Mouse (Mus musculus) stomach, embryonic 15.5 days (tissue): ENCODE results near the gene Egf. TPM values are rescaled to one million over a fixed set of nuclear protein-coding genes. Genes with fewer than 3 reads are reported as not detected.

Experiments used
- ATAC-seq: fragments of 200-750 bp; cut with Nextera tagmentation; 2 replicates; pipeline ENCODE4 v1.8.0; 2017; ENCODE audit warnings: low read depth, moderate number of reproducible peaks, moderate TSS enrichment; ENCODE audit not compliant: insufficient read depth, low FRiP score
- H3K27ac ChIP-seq: fragments of 300-500 bp; sonication (generic); 2 replicates; pipeline ENCODE4 v1.5.1; 2015; ENCODE audit warnings: mild to moderate bottlenecking, inconsistent platforms
- H3K27me3 ChIP-seq: fragments of 300-500 bp; sonication (generic); replicated peaks from 2 replicates; pipeline ENCODE4 v1.6.1; 2015; ENCODE audit warnings: inconsistent platforms
- H3K36me3 ChIP-seq: fragments of 300-500 bp; sonication (generic); 2 replicates; pipeline ENCODE4 v1.6.1; 2015; ENCODE audit warnings: inconsistent platforms
- H3K4me1 ChIP-seq: fragments of 300-500 bp; sonication (generic); 2 replicates; pipeline ENCODE4 v1.6.1; 2015; ENCODE audit warnings: inconsistent platforms
- H3K4me2 ChIP-seq: fragments of 300-500 bp; sonication (generic); 2 replicates; pipeline ENCODE4 v1.6.1; 2015; ENCODE audit warnings: mild to moderate bottlenecking, inconsistent platforms
- H3K4me3 ChIP-seq: fragments of 300-500 bp; sonication (generic); replicated peaks from 2 replicates; pipeline ENCODE4 v1.5.1; 2015; ENCODE audit warnings: inconsistent platforms
- H3K9ac ChIP-seq: fragments of 300-500 bp; sonication (generic); 2 replicates; pipeline ENCODE4 v1.6.1; 2015; ENCODE audit warnings: inconsistent platforms
- H3K9me3 ChIP-seq: fragments of 300-500 bp; sonication (generic); 2 replicates; pipeline ENCODE4 v1.6.1; 2016; ENCODE audit warnings: inconsistent platforms
- WGBS: fragments of 180-500 bp; shearing (Covaris S2); methylation state at CpG from one replicate; pipeline ENCODE4 v1.1.7; 2015; 5-methylcytosine and 5-hydroxymethylcytosine counted together
- polyA plus RNA-seq: library from polyadenylated mRNA; unstranded; fragments of >200 nt; fragmentation: Nextera tagmentation; extraction: Ambion mirVana; gene quantifications from 2 replicates; pipeline ENCODE4 v1.2.1, GENCODE M21; 2015

The Egf gene
- polyA plus RNA-seq, 1 experiment from 2014 or later, result 1.8 TPM

GRCm38 (mm10) chr3:129646781-129647180 is 108.3 kb downstream of the Egf start:
- no peak for ATAC-seq
- Histone ChIP-seq H3K9ac (no peak overlapping the region), H3K27ac (no peak overlapping the region), H3K4me1 (no peaks in the 10 kb centered on the region), H3K4me3 (no peak overlapping the region), H3K27me3 (no peaks in the 10 kb centered on the region), H3K9me3 (no peaks in the 10 kb centered on the region), H3K36me3 (no peaks in the 10 kb centered on the region), H3K4me2 (no peak overlapping the region)
- WGBS, result 54% methylated on average over 5 of the region's 5 CpGs

- Histone ChIP-seq H3K36me3 (no peaks in the 10 kb centered on the region), H3K9me3 (no peaks in the 10 kb centered on the region), H3K27ac (no peak overlapping the region), H3K27me3 (no peaks in the 10 kb centered on the region), H3K4me2 (no peak overlapping the region), H3K4me3 (no peak overlapping the region), H3K9ac (no peak overlapping the region), H3K4me1 (no peaks in the 10 kb centered on the region)
- no peak for ATAC-seq
- WGBS, result 45% methylated on average over 3 of the region's 3 CpGs
Observed at GRCm38 (mm10) chr3:129645409-129645808, 109.7 kb downstream of the Egf start.

GRCm38 (mm10) chr3:129641621-129642020 is 113.5 kb downstream of the Egf start:
- no peaks in the 10 kb centered on the region for H3K9me3 ChIP-seq
- H3K27ac ChIP-seq, result no peak overlapping the region
- no peak overlapping the region for H3K4me3 ChIP-seq
- no peaks in the 10 kb centered on the region for H3K36me3 ChIP-seq
- 87% methylated on average over 7 of the region's 7 CpGs for whole genome bisulfite sequencing
- H3K4me2 ChIP-seq, result no peak overlapping the region
- no peaks in the 10 kb centered on the region for H3K27me3 ChIP-seq
- ATAC-seq, result no peak
- no peaks in the 10 kb centered on the region for H3K4me1 ChIP-seq
- H3K9ac ChIP-seq, result no peak overlapping the region

GRCm38 (mm10) chr3:129640211-129641000 is 114.7 kb downstream of the Egf start:
- no peak overlapping the region for H3K9ac ChIP-seq
- H3K36me3 ChIP-seq, result no peaks in the 10 kb centered on the region
- no peak overlapping the region for H3K27ac ChIP-seq
- WGBS, result 66% methylated on average over 10 of the region's 10 CpGs
- no peaks in the 10 kb centered on the region for H3K4me1 ChIP-seq
- no peaks in the 10 kb centered on the region for H3K27me3 ChIP-seq
- H3K4me2 ChIP-seq, result no peak overlapping the region
- H3K4me3 ChIP-seq, result no peak overlapping the region
- ATAC-seq, result no peak
- no peaks in the 10 kb centered on the region for H3K9me3 ChIP-seq

GRCm38 (mm10) chr3:129639701-129640100 is 115.4 kb downstream of the Egf start:
- no peak for ATAC-seq
- Histone ChIP-seq H3K27me3 (no peaks in the 10 kb centered on the region), H3K4me1 (no peaks in the 10 kb centered on the region), H3K4me2 (no peak overlapping the region), H3K4me3 (no peak overlapping the region), H3K9me3 (no peaks in the 10 kb centered on the region), H3K36me3 (no peaks in the 10 kb centered on the region), H3K27ac (no peak overlapping the region), H3K9ac (no peak overlapping the region)
- whole genome bisulfite sequencing, result 41% methylated on average over 5 of the region's 5 CpGs

- no peak overlapping the region for H3K4me3 ChIP-seq
- no peaks in the 10 kb centered on the region for H3K36me3 ChIP-seq
- no peak for ATAC-seq
- H3K4me2 ChIP-seq, result no peak overlapping the region
- H3K9me3 ChIP-seq, result no peaks in the 10 kb centered on the region
- WGBS, result 78% methylated on average over 6 of the region's 6 CpGs
- no peak overlapping the region for H3K27ac ChIP-seq
- no peaks in the 10 kb centered on the region for H3K4me1 ChIP-seq
- H3K9ac ChIP-seq, result no peak overlapping the region
- no peaks in the 10 kb centered on the region for H3K27me3 ChIP-seq
Observed at GRCm38 (mm10) chr3:129637446-129637845, 117.7 kb downstream of the Egf start.

GRCm38 (mm10) chr3:129634260-129634901 is 120.7 kb downstream of the Egf start:
- no peak overlapping the region for H3K4me3 ChIP-seq
- no peaks in the 10 kb centered on the region for H3K36me3 ChIP-seq
- H3K27ac ChIP-seq, result no peak overlapping the region
- 0 out of 2 replicates have a peak, but pooled peaks have one; percentile 27 for ATAC-seq
- WGBS, result 82% methylated on average over 11 of the region's 11 CpGs
- H3K9me3 ChIP-seq, result no peaks in the 10 kb centered on the region
- H3K9ac ChIP-seq, result no peak overlapping the region
- no peaks in the 10 kb centered on the region for H3K27me3 ChIP-seq
- no peaks in the 10 kb centered on the region for H3K4me1 ChIP-seq
- no peak overlapping the region for H3K4me2 ChIP-seq

- Histone ChIP-seq H3K4me1 (no peaks in the 10 kb centered on the region), H3K4me2 (no peak overlapping the region), H3K4me3 (no peak overlapping the region), H3K9me3 (no peaks in the 10 kb centered on the region), H3K27ac (no peak overlapping the region), H3K9ac (no peak overlapping the region), H3K36me3 (no peaks in the 10 kb centered on the region), H3K27me3 (no peaks in the 10 kb centered on the region)
- ATAC-seq, result no peak
- WGBS, result 48% methylated on average over 8 of the region's 8 CpGs
Observed at GRCm38 (mm10) chr3:129633518-129633917, 121.6 kb downstream of the Egf start.

GRCm38 (mm10) chr3:129631857-129632256 is 123.3 kb downstream of the Egf start:
- Histone ChIP-seq H3K4me2 (no peak overlapping the region), H3K4me1 (no peaks in the 10 kb centered on the region), H3K27me3 (no peaks in the 10 kb centered on the region), H3K4me3 (no peak overlapping the region), H3K9ac (no peak overlapping the region), H3K36me3 (no peaks in the 10 kb centered on the region), H3K27ac (no peak overlapping the region), H3K9me3 (no peaks in the 10 kb centered on the region)
- ATAC-seq, result no peak
- 89% methylated on average over 5 of the region's 5 CpGs for WGBS

- WGBS, result 90% methylated on average over 1 of the region's 1 CpGs
Observed at GRCm38 (mm10) chr3:129631018-129631417, 124.1 kb downstream of the Egf start.

More at GRCm38 (mm10) chr3:129631018-129631417, 124.1 kb downstream of the Egf start:
- Histone ChIP-seq H3K9me3 (no peaks in the 10 kb centered on the region), H3K27me3 (no peaks in the 10 kb centered on the region), H3K4me3 (no peak overlapping the region), H3K4me2 (no peak overlapping the region), H3K36me3 (no peaks in the 10 kb centered on the region), H3K27ac (no peak overlapping the region), H3K9ac (no peak overlapping the region), H3K4me1 (no peaks in the 10 kb centered on the region)
- no peak for ATAC-seq
